Mouse (Mus musculus): ENCODE results near the gene Ucn. TPM values are rescaled to one million over a fixed set of nuclear protein-coding genes. Genes with fewer than 3 reads are reported as not detected.

Gene Ucn
- polyA plus RNA-seq, 1 experiment, result not detected

DNA sequence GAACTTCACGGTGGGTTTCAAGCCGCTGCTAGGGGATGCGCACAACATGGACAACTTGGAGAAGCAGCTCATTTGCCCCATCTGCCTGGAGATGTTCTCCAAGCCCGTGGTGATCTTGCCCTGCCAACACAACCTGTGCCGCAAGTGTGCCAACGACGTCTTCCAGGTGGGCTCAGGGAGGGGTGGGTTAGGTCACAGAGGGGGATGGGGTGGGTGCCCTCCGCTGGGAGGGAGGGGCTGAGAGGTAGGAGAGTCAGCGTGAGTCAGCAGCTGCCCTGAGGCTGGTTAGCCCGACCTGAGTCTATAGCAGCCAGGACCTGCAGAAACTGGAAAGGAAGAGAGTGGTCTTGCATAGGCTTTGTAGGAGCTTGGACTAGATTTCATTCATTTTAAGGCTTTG, 21.7 kb downstream of the Ucn start:
- WGBS, result 25% methylated on average over 10 of the region's 10 CpGs
- Histone ChIP-seq H3K4me3 (replicated peaks; ENCODE audit: extremely low read depth, low read depth, low read length) (no peak overlapping the region), H3K4me1 (ENCODE audit: control insufficient read depth, insufficient read depth, low read length) (no peaks in the 10 kb centered on the region)
- no peak for DNase-seq
- TF ChIP-seq POLR2A (IDR thresholded peaks at IDR 0.05; ENCODE audit: borderline replicate concordance, extremely low read depth, low read depth, low read length) (no peak), CTCF (IDR thresholded peaks at IDR 0.05; ENCODE audit: insufficient read depth, low read length) (no peak)

DNA sequence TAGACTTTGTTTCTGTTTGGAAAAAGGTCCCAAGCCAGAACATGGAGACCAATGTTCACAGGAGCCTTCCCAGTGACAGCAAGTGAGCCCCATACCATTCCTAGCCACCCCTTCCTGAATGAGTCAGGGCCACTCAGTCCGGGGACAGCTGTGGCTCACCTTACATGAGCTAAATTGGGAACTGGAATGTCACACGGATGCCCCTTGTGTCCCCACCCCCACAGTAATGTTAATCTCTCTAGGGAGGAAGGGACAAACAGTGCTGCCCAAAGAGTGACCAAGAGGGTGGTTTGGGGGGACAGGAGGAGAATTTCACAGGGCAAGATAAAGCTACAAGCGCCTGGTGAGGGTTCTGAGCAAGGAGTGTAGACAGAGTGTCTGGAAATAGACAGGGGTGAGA, 22.3 kb downstream of the Ucn start, which contains the start of gene Trim54:
Gene Trim54 (plus strand): TSS at position 359 of the 400 bp plus-strand sequence.
- 26% methylated on average over 3 of the region's 3 CpGs for WGBS
- no peaks in the 10 kb centered on the region for H3K4me1 ChIP-seq (ENCODE audit: control insufficient read depth, insufficient read depth, low read length)
- no peak within 1 kb of the TSS for H3K4me3 ChIP-seq (replicated peaks; ENCODE audit: extremely low read depth, low read depth, low read length)
- TF ChIP-seq CTCF (IDR thresholded peaks at IDR 0.05; ENCODE audit: insufficient read depth, low read length) (no peak), POLR2A (IDR thresholded peaks at IDR 0.05; ENCODE audit: borderline replicate concordance, extremely low read depth, low read depth, low read length) (no peak)
- no peak for DNase-seq

DNA sequence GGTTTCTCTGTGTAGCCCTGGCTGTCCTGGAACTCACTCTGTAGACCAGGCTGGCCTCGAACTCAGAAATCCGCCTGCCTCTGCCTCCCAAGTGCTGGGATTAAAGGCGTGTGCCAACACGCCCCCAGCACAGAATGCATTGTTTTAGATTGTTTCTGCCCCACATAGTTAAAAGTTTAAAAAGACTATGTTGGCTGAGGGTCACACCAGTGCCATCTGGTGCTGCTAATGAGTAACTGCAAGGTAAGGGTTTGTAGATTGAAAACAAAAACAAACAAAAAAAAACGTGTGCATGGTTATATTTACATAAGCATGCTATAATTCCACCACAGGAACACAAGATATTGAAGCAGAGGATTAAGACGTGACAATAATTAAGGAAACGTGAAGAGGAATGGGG, 27.8 kb downstream of the Ucn start:
- TF ChIP-seq POLR2A (IDR thresholded peaks at IDR 0.05; ENCODE audit: borderline replicate concordance, extremely low read depth, low read depth, low read length) (no peak), CTCF (IDR thresholded peaks at IDR 0.05; ENCODE audit: insufficient read depth, low read length) (no peak)
- no peak for DNase-seq
- no peaks in the 10 kb centered on the region for H3K4me1 ChIP-seq (ENCODE audit: control insufficient read depth, insufficient read depth, low read length)
- 25% methylated on average over 7 of the region's 7 CpGs for WGBS
- no peak overlapping the region for H3K4me3 ChIP-seq (replicated peaks; ENCODE audit: extremely low read depth, low read depth, low read length)

DNA sequence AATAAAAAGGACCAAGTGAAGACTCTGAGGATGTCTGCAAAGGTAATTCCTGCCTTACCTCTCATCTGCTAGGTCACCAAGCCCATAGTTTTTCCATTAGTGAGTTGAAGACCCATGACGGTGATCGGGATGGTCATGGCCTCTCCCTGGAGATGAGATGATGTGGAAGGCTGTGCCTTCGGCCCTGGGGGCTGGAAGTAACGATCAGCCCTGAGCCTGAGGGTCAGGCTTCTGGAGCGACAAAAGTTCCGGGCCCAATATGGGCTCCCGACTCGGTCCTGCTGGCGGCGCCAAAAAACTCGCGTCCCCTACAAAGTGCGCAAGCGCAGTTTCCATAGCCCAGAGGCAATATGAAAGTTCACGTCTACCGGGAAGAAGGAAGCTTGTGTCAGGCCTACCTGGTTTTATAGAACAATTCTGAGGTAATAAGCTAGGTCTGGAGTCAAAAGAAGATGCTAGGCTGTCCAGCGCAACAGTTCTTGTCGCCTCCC, 30.6 kb downstream of the Ucn start, which contains the start of gene Slc30a3:
Gene Slc30a3 (minus strand): TSS at position 238 of the 491 bp plus-strand sequence.
- DNase-seq, result no peak
- TF ChIP-seq CTCF (IDR thresholded peaks at IDR 0.05; ENCODE audit: insufficient read depth, low read length) (no peak), POLR2A (IDR thresholded peaks at IDR 0.05; ENCODE audit: borderline replicate concordance, extremely low read depth, low read depth, low read length) (no peak)
- Histone ChIP-seq H3K4me3 (replicated peaks; ENCODE audit: extremely low read depth, low read depth, low read length) (no peak within 1 kb of the TSS), H3K4me1 (ENCODE audit: control insufficient read depth, insufficient read depth, low read length) (no peaks in the 10 kb centered on the region)
- WGBS, result 84% methylated on average over 18 of the region's 18 CpGs

DNA sequence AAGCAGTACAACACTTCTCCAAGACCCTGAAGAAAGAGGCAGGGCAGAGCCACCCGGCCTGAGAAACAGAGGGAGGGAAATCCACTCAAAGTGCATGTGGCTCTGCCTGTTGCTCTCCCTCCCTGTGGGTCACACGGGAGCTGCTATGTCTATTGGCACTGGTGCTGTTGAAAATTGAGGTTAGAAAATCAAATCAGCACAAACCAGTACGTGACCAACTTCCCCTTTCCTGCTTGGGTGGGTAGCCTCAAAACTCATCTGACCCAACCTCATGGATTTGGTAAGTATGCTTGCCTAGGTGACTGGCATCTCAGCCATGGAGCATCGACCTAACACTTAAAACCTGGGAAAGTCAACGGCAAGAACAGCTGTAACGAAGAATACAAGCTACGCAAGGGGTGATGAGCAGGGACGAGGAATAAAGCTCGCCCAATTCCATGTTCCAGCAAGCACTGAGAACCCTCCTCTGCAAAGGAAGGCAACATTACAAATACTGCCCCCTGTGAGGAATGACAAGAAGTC, 32.8 kb downstream of the Ucn start, which contains the start of gene Dnajc5g:
Gene Dnajc5g (plus strand): TSS at position 472 of the 522 bp plus-strand sequence.
- no peak for TF ChIP-seq CTCF (IDR thresholded peaks at IDR 0.05; ENCODE audit: insufficient read depth, low read length)
- no peak for TF ChIP-seq POLR2A (IDR thresholded peaks at IDR 0.05; ENCODE audit: borderline replicate concordance, extremely low read depth, low read depth, low read length)
- H3K4me1 ChIP-seq (ENCODE audit: control insufficient read depth, insufficient read depth, low read length), result no peaks in the 10 kb centered on the region
- WGBS, result 75% methylated on average over 9 of the region's 9 CpGs

DNA sequence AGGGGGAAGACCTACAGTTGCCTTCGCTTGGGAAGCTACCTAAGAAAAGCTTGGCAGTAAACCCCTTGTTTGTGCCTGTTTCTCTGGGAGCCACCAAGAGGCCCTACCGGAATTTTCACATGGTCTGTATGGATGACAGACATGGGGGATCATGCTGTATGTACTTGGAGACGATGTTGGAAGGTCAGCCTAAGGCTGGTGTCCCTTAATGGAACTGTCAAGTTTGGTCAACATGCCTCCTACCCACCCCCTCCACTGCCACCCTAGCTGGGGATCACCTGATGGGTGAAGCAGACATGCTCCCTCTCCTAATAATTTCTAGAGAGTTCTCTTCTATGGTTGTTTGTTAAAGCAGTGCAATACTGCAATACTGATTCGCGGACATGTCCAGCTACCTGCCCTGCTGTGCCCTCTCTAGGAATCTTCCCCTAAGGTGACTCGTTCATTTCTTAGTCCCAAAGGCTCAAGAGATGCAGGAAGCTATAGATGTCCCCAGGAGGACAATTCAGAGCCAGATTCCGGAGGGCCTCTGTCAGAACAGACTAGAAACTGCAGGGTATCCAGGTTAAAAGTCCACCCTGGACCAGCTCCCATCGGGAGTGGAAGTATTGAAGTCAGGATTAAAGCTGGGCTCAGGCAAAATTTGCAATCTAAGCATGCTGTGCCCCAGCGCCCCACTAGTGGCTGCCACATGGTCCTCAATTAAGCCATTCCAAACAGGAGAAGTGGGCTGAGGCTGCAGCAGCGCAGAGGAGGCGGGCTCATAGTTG, 42.7 kb downstream of the Ucn start:
- TF ChIP-seq POLR2A (IDR thresholded peaks at IDR 0.05; ENCODE audit: borderline replicate concordance, extremely low read depth, low read depth, low read length) (no peak), CTCF (IDR thresholded peaks at IDR 0.05; ENCODE audit: insufficient read depth, low read length) (no peak)
- WGBS, result 36% methylated on average over 11 of the region's 11 CpGs
- no peak for DNase-seq
- Histone ChIP-seq H3K4me3 (replicated peaks; ENCODE audit: extremely low read depth, low read depth, low read length) (peak overlapping the region; percentile 7), H3K4me1 (ENCODE audit: control insufficient read depth, insufficient read depth, low read length) (peaks cover 4% of the 10 kb centered on the region; the same call in 1 of the 2 replicates)

More for the DNA sequence above, 32.8 kb downstream of the Ucn start, which contains the start of gene Dnajc5g:
- DNase-seq, result no peak
- no peak within 1 kb of the TSS for H3K4me3 ChIP-seq (replicated peaks; ENCODE audit: extremely low read depth, low read depth, low read length)

DNA sequence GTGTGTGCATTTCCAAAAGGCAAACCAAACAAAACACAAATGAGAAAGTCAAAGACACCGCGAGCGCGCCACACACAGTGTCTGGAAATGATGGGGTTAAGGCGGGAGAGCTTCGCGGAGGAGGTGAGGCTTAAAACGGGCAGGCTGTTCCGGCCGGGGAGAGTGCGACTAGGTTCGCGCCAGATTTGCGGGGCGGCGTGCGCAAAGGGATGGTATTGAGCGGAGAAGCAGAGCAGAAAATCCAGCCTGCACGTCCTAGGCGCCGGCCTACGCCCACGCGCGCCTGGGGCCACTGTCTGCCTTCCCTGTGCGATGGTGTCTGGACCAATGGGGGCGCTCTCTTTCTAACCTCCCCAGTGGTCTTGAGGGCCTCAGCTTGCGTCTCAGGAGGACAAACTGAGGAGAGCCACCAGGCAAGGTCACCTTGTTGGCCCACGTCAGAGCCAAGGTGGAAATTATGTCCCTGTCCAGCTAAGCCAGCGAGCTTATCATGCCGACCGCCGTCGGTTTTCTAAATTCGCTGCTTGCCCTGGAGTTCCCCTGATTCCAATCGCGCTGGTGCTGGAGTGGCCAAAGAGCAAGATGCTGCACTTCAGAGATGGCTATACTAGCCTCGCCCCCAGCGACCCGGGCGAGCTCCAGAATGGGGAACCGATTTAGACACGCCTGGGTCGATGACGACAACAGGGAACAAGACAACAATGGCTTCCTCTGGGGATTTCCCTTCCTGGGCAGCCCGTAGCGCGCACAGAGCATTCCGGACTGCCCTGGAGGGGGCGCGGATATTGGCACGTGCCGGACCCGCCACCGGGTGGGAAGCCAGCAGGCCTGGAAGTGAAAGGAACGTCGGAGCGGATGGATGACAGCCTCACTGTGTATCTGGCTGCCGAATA, 43.6 kb downstream of the Ucn start:
- Histone ChIP-seq H3K4me1 (ENCODE audit: control insufficient read depth, insufficient read depth, low read length) (peaks cover 4% of the 10 kb centered on the region; the same call in 1 of the 2 replicates), H3K4me3 (replicated peaks; ENCODE audit: extremely low read depth, low read depth, low read length) (peak overlapping the region; percentile 15)
- WGBS, result under 1% methylated on average over 59 of the region's 59 CpGs
- no peak for TF ChIP-seq CTCF (IDR thresholded peaks at IDR 0.05; ENCODE audit: insufficient read depth, low read length)
- TF ChIP-seq POLR2A (IDR thresholded peaks at IDR 0.05; ENCODE audit: borderline replicate concordance, extremely low read depth, low read depth, low read length), result no peak
- peak; percentile 59 for DNase-seq

DNA sequence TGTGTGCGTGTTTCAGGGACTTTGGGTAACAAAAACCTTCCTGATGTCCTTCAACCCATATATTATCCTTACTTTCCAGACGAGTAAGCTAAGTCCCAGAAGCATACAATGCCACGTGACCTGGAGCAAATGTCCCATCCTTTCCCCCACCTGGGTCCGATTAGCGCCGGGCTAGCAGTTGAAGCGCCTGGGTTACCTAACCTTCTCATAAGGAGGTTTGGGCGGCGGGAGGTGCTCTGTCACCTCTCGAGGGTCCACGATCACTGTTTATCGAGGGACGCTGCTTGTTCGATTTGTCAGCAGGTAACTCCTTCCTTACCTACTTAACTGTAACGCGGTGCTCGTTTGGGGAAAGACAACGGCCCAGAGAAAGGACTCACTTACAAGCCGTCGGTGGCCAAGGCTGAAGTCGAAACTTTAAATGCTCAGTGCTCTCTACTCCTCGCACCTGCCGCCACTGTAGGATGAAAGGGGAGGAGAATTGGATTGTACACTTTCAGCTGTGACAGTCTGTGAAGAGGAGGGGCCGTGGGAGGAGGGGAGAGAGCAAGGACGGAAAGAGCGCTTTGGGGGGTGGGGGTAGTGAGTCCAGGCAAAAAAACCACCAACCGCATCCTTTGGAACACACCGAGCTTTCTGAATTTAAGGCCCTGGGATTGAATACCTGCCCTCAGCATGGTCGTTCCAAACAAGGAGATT, 44.4 kb downstream of the Ucn start:
- no peak for DNase-seq
- no peak overlapping the region for H3K4me3 ChIP-seq (replicated peaks; ENCODE audit: extremely low read depth, low read depth, low read length)
- WGBS, result 2% methylated on average over 29 of the region's 29 CpGs
- peaks cover 4% of the 10 kb centered on the region; the same call in 1 of the 2 replicates for H3K4me1 ChIP-seq (ENCODE audit: control insufficient read depth, insufficient read depth, low read length)
- TF ChIP-seq CTCF (IDR thresholded peaks at IDR 0.05; ENCODE audit: insufficient read depth, low read length), result no peak
- no peak for TF ChIP-seq POLR2A (IDR thresholded peaks at IDR 0.05; ENCODE audit: borderline replicate concordance, extremely low read depth, low read depth, low read length)
